Mouse (Mus musculus) left cerebral cortex, postnatal 25 days (tissue): ENCODE measurements at regions not wholly inside any gene's neighbourhood (a gene's known extent, or its start where the extent isn't known, plus 50 kb on each side); places are given as distances from the start of the nearest gene placed in this dataset.

Source experiments
- DNase-seq, 2 experiments: peaks; one replicate each; pipeline ENCODE4 v3.0.0; 2022; ENCODE audit warnings: low spot score in 2 of 2, mixed read lengths in 1 of 2
- intact Hi-C: fragments of 180-260 bp; cut with DNase I; formaldehyde crosslinking; loops from one replicate; pipeline ENCODE4 v1.15.1; 2025

- intact Hi-C loops: no loop called here
These were observed 993.8 kb upstream of the Jmjd1c start for GRCm38 (mm10) chr10:66102103-66102502.

GRCm38 (mm10) chr10:66131361-66131760 is 964.6 kb upstream of the Jmjd1c start:
- intact Hi-C loops: no loop called here
- no peak for DNase-seq

More at GRCm38 (mm10) chr10:66102103-66102502, 993.8 kb upstream of the Jmjd1c start:
- DNase-seq: no peak

- intact Hi-C loops: no loop called here
- DNase-seq: no peak
These were observed 963.9 kb upstream of the Jmjd1c start for GRCm38 (mm10) chr10:66132025-66132424.

GRCm38 (mm10) chr10:66142413-66142812 is 953.5 kb upstream of the Jmjd1c start:
- intact Hi-C loops: no loop called here

GRCm38 (mm10) chr10:66142910-66143309 is 953.0 kb upstream of the Jmjd1c start:
- no peak for DNase-seq
- intact Hi-C loops: no loop called here

More at GRCm38 (mm10) chr10:66142413-66142812, 953.5 kb upstream of the Jmjd1c start:
- no peak for DNase-seq

- intact Hi-C loops: no loop called here
- no peak for DNase-seq
These were observed 945.0 kb upstream of the Jmjd1c start for GRCm38 (mm10) chr10:66150966-66151365.

GRCm38 (mm10) chr10:66152777-66153176 is 943.1 kb upstream of the Jmjd1c start:
- DNase-seq: peak in 1 of 2 experiments; percentile 2
- intact Hi-C loops: no loop called here

- intact Hi-C loops: no loop called here
- peak in 1 of 2 experiments; percentile 10 for DNase-seq
These were observed 934.9 kb upstream of the Jmjd1c start for GRCm38 (mm10) chr10:66160916-66161556.

- intact Hi-C loops: no loop called here
- no peak for DNase-seq
These were observed 923.1 kb upstream of the Jmjd1c start for GRCm38 (mm10) chr10:66172803-66173202.

- no peak for DNase-seq
- intact Hi-C loops: no loop called here
These were observed 918.6 kb upstream of the Jmjd1c start for GRCm38 (mm10) chr10:66177318-66177717.

GRCm38 (mm10) chr10:66181231-66181630 is 914.7 kb upstream of the Jmjd1c start:
- intact Hi-C loops: no loop called here

GRCm38 (mm10) chr10:66183069-66183468 is 912.9 kb upstream of the Jmjd1c start:
- intact Hi-C loops: no loop called here
- no peak for DNase-seq

More at GRCm38 (mm10) chr10:66181231-66181630, 914.7 kb upstream of the Jmjd1c start:
- no peak for DNase-seq

GRCm38 (mm10) chr10:66187038-66187437 is 908.9 kb upstream of the Jmjd1c start:
- intact Hi-C loops: no loop called here
- DNase-seq: no peak

- intact Hi-C loops: no loop called here
- DNase-seq: no peak
These were observed 894.8 kb upstream of the Jmjd1c start for GRCm38 (mm10) chr10:66201115-66201514.

- intact Hi-C loops: no loop called here
- no peak for DNase-seq
These were observed 867.8 kb upstream of the Jmjd1c start for GRCm38 (mm10) chr10:66228123-66228522.

- intact Hi-C loops: no loop called here
These were observed 861.5 kb upstream of the Jmjd1c start for GRCm38 (mm10) chr10:66234370-66234916.

GRCm38 (mm10) chr10:66256377-66256776 is 839.5 kb upstream of the Jmjd1c start:
- no peak for DNase-seq
- intact Hi-C loops: no loop called here

More at GRCm38 (mm10) chr10:66234370-66234916, 861.5 kb upstream of the Jmjd1c start:
- peak; percentile 8 to 66 for DNase-seq

GRCm38 (mm10) chr10:66270647-66271270 is 825.2 kb upstream of the Jmjd1c start:
- no peak for DNase-seq
- intact Hi-C loops: no loop called here

GRCm38 (mm10) chr10:66295628-66296027 is 800.3 kb upstream of the Jmjd1c start:
- intact Hi-C loops: no loop called here
- DNase-seq: no peak

GRCm38 (mm10) chr10:66303235-66303780 is 792.6 kb upstream of the Jmjd1c start:
- no peak for DNase-seq
- intact Hi-C loops: no loop called here

GRCm38 (mm10) chr10:66304901-66305300 is 791.0 kb upstream of the Jmjd1c start:
- DNase-seq: no peak
- intact Hi-C loops: no loop called here
